Mouse (Mus musculus) stomach, embryonic 15.5 days (tissue): ENCODE measurements around the gene 2900026A02Rik. TPM values are rescaled to one million over a fixed set of nuclear protein-coding genes. Genes with fewer than 3 reads are reported as not detected.

Source experiments
- ATAC-seq: fragments of 200-750 bp; cut with Nextera tagmentation; 2 replicates; pipeline ENCODE4 v1.8.0; 2017; ENCODE audit warnings: low read depth, moderate number of reproducible peaks, moderate TSS enrichment; ENCODE audit not compliant: insufficient read depth, low FRiP score
- H3K27ac ChIP-seq: fragments of 300-500 bp; sonication (generic); 2 replicates; pipeline ENCODE4 v1.5.1; 2015; ENCODE audit warnings: mild to moderate bottlenecking, inconsistent platforms
- H3K27me3 ChIP-seq: fragments of 300-500 bp; sonication (generic); replicated peaks from 2 replicates; pipeline ENCODE4 v1.6.1; 2015; ENCODE audit warnings: inconsistent platforms
- H3K36me3 ChIP-seq: fragments of 300-500 bp; sonication (generic); 2 replicates; pipeline ENCODE4 v1.6.1; 2015; ENCODE audit warnings: inconsistent platforms
- H3K4me1 ChIP-seq: fragments of 300-500 bp; sonication (generic); 2 replicates; pipeline ENCODE4 v1.6.1; 2015; ENCODE audit warnings: inconsistent platforms
- H3K4me2 ChIP-seq: fragments of 300-500 bp; sonication (generic); 2 replicates; pipeline ENCODE4 v1.6.1; 2015; ENCODE audit warnings: mild to moderate bottlenecking, inconsistent platforms
- H3K4me3 ChIP-seq: fragments of 300-500 bp; sonication (generic); replicated peaks from 2 replicates; pipeline ENCODE4 v1.5.1; 2015; ENCODE audit warnings: inconsistent platforms
- H3K9ac ChIP-seq: fragments of 300-500 bp; sonication (generic); 2 replicates; pipeline ENCODE4 v1.6.1; 2015; ENCODE audit warnings: inconsistent platforms
- H3K9me3 ChIP-seq: fragments of 300-500 bp; sonication (generic); 2 replicates; pipeline ENCODE4 v1.6.1; 2016; ENCODE audit warnings: inconsistent platforms
- WGBS: fragments of 180-500 bp; shearing (Covaris S2); methylation state at CpG from one replicate; pipeline ENCODE4 v1.1.7; 2015; 5-methylcytosine and 5-hydroxymethylcytosine counted together
- polyA plus RNA-seq: library from polyadenylated mRNA; unstranded; fragments of >200 nt; fragmentation: Nextera tagmentation; extraction: Ambion mirVana; gene quantifications from 2 replicates; pipeline ENCODE4 v1.2.1, GENCODE M21; 2015

2900026A02Rik gene
- polyA plus RNA-seq, 1 experiment from 2014 or later, result 12.6 TPM

- H3K9me3 ChIP-seq, result no peaks in the 10 kb centered on the region
- no peak overlapping the region for H3K4me3 ChIP-seq
- ATAC-seq, result no peak
- 82% methylated on average over 13 of the region's 13 CpGs for WGBS
- H3K4me2 ChIP-seq, result 0 out of 2 replicates have a peak overlapping the region, but pooled peaks have one; percentile 5
- H3K4me1 ChIP-seq, result peaks cover 50% of the 10 kb centered on the region
- no peaks in the 10 kb centered on the region for H3K36me3 ChIP-seq
- no peak overlapping the region for H3K9ac ChIP-seq
- no peaks in the 10 kb centered on the region for H3K27me3 ChIP-seq
- peak overlapping the region; percentile 89 for H3K27ac ChIP-seq
These were observed 11.1 kb downstream of the 2900026A02Rik start for GRCm38 (mm10) chr5:113209898-113210297.

DNA sequence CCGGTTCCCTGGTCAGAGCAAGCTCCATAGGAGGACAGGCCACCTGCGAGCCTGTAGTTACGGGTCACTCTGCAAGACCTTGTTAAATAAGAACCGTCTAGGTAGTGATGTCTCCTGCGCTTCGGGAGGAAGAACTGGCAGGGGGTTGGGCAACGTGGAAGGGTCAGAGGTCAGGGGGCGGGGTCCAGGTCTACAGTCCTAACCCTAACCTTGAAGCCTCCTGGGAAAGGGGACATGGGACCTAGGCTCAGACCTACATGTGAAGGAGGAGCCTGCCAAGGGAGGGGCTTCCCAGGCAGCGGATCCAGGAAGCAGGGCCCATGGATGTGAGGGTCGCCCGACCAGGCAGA lies 11.7 kb downstream of the 2900026A02Rik start:
- Histone ChIP-seq H3K36me3 (no peaks in the 10 kb centered on the region), H3K4me1 (peaks cover 48% of the 10 kb centered on the region), H3K27me3 (no peaks in the 10 kb centered on the region), H3K27ac (peak overlapping the region; percentile 89), H3K4me3 (no peak overlapping the region), H3K4me2 (peak overlapping the region; percentile 5; the same call in 1 of the 2 replicates), H3K9ac (no peak overlapping the region), H3K9me3 (no peaks in the 10 kb centered on the region)
- ATAC-seq, result no peak
- 35% methylated on average over 11 of the region's 11 CpGs for WGBS

DNA sequence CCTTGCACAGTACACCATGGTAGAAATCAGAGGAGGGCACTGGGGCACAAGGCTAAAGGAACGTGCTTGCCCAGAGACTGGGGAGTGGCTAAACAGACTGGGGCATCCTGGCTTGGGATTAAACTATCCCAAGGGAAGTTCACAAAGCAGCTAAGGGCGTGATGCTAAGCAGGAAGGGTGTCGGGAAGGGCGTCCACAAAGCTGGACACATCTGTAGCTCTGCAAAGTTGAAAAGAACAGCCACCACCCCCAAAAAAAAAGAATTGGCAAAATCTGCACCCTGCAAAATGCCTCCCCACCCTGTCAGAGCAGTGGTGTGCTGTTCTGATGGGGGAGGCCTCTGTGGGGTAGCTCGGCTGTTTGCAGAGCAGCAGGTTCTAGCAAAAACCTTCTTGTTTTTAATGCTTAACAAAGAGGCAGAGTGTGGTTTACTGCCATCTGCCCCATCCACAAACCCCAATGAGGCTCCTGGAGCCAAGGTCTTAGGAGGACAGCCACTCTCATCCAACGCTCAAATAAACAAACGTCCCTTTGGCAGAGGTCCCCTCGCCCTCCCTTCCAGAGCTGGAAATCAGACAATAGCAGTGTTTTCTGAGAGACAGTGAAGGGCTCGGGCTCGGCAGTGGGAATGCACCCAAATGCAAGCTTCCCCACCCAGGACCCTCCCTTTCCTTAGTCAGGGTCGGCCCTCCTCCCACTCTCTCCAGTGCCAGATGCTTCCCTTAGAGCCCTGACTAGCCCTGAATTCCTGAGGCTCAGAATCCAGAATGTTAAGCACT lies 12.2 kb downstream of the 2900026A02Rik start:
- 30% methylated on average over 11 of the region's 11 CpGs for WGBS
- Histone ChIP-seq H3K9me3 (no peaks in the 10 kb centered on the region), H3K36me3 (no peaks in the 10 kb centered on the region), H3K4me1 (peaks cover 46% of the 10 kb centered on the region), H3K27me3 (no peaks in the 10 kb centered on the region), H3K4me3 (no peak overlapping the region), H3K9ac (no peak overlapping the region), H3K27ac (peak overlapping the region; percentile 89), H3K4me2 (peak overlapping the region; percentile 5; the same call in 1 of the 2 replicates)
- peak; percentile 23; the same call in 1 of the 2 replicates for ATAC-seq

- Histone ChIP-seq H3K9ac (no peak overlapping the region), H3K27ac (peak overlapping the region; percentile 89), H3K36me3 (no peaks in the 10 kb centered on the region), H3K4me2 (no peak overlapping the region), H3K9me3 (no peaks in the 10 kb centered on the region), H3K4me1 (peaks cover 42% of the 10 kb centered on the region), H3K4me3 (no peak overlapping the region), H3K27me3 (no peaks in the 10 kb centered on the region)
- peak; percentile 8; the same call in 1 of the 2 replicates for ATAC-seq
- 38% methylated on average over 4 of the region's 4 CpGs for WGBS
These were observed 13.0 kb downstream of the 2900026A02Rik start for GRCm38 (mm10) chr5:113208048-113208447.

DNA sequence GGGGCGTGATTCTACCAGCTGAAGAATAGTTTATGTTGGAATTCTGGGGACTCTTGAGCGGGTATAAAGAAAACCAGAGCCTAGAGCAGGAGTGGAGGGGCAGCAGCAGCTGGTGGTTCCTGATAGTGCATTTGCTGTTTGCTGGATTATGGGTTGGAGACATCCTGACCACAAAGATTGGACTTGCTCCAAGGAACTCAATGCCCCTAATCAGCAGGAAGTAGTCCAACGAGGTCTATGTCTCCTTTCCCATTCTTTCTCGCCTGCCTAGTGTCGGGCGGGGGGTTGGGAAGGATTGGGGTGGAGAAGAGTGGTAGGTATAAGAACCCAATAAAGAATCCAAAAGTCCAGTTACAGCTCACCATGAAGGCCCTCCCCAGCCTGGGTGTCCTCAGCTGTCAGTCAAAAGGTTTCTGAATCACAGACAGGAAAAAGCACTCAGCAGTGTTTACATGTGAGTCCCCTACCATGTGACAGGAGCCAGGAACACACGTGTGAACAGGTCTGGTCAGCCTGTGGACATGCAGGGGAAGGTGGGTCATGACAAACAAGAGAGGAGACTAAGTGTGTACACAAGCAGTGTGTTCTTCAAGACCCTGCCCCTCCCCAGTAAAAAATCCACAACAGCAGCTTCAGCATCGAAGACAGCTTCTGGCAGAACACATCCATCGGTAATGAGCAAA lies 14.2 kb downstream of the 2900026A02Rik start:
- Histone ChIP-seq H3K4me2 (no peak overlapping the region), H3K9ac (no peak overlapping the region), H3K9me3 (no peaks in the 10 kb centered on the region), H3K27me3 (no peaks in the 10 kb centered on the region), H3K4me1 (peaks cover 42% of the 10 kb centered on the region), H3K4me3 (no peak overlapping the region), H3K27ac (peak overlapping the region; percentile 89; the same call in 1 of the 2 replicates), H3K36me3 (no peaks in the 10 kb centered on the region)
- no peak for ATAC-seq
- 39% methylated on average over 9 of the region's 9 CpGs for WGBS

DNA sequence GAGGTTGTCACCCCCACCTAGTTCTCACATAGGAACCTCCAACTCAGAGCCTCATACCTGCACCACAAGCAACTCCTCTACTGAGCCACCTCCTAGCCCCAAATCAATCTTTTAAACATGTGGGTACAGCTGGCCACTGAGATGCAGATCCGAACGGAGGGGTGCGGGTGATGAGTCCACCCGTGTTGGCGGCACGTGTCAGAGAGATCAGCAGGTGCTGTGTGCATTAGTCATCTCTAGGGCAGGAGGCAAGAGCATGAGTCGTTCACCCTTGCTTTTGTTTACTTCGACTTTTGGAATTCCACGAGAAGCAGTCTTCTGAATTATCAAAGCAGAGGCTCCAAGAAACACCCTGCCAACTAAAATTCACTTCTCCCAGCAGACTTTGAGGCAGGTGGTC lies 16.8 kb downstream of the 2900026A02Rik start:
- H3K4me2 ChIP-seq, result no peak overlapping the region
- no peaks in the 10 kb centered on the region for H3K9me3 ChIP-seq
- H3K27me3 ChIP-seq, result no peaks in the 10 kb centered on the region
- ATAC-seq, result no peak
- 72% methylated on average over 9 of the region's 9 CpGs for WGBS
- H3K27ac ChIP-seq, result no peak overlapping the region
- no peaks in the 10 kb centered on the region for H3K36me3 ChIP-seq
- no peak overlapping the region for H3K4me3 ChIP-seq
- peaks cover 29% of the 10 kb centered on the region for H3K4me1 ChIP-seq
- H3K9ac ChIP-seq, result no peak overlapping the region

- 82% methylated on average over 10 of the region's 10 CpGs for WGBS
- Histone ChIP-seq H3K36me3 (no peaks in the 10 kb centered on the region), H3K4me2 (no peak overlapping the region), H3K4me1 (0 out of 2 replicates have a peak, but pooled peaks cover 7% of the 10 kb centered on the region), H3K4me3 (no peak overlapping the region), H3K27me3 (no peaks in the 10 kb centered on the region), H3K9me3 (no peaks in the 10 kb centered on the region), H3K27ac (0 out of 2 replicates have a peak overlapping the region, but pooled peaks have one; percentile 46), H3K9ac (no peak overlapping the region)
- no peak for ATAC-seq
These were observed 21.3 kb downstream of the 2900026A02Rik start for GRCm38 (mm10) chr5:113199772-113200134.

DNA sequence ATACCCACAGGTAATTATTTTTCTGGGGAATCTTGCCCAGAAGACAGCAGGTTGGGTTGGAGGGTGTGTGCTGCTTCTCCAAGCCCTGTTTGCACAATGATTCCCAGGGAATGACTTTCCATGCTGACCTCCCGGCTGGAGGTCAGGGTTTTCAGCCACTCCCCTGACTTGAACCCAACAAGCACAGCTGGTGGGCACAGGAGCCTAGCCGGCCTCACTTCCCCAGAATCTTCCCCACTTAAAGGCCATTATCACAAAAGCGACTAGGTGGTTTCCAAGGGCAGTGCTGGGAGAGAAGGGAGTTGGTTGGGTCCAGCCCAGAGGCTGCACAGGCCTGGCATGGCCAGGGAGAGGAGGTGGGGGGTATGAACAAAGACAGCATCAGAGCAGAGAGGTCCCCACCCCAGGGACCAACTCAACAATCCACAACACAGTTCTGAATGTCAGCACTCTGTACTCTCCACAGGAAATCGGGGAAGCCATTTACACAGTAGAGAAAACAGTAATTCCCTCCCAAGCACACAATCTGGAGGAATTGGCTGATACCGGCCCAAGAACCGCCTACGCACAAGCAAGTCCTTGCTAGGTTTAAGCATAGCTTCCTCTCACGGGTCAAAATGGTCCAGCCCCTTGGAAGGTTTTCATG lies 21.8 kb downstream of the 2900026A02Rik start:
- 0 out of 2 replicates have a peak, but pooled peaks cover 7% of the 10 kb centered on the region for H3K4me1 ChIP-seq
- peak overlapping the region; percentile 46; the same call in 1 of the 2 replicates for H3K27ac ChIP-seq
- no peaks in the 10 kb centered on the region for H3K9me3 ChIP-seq
- no peak overlapping the region for H3K4me3 ChIP-seq
- 47% methylated on average over 8 of the region's 8 CpGs for WGBS
- no peak for ATAC-seq
- no peaks in the 10 kb centered on the region for H3K36me3 ChIP-seq
- no peak overlapping the region for H3K4me2 ChIP-seq
- H3K27me3 ChIP-seq, result no peaks in the 10 kb centered on the region
- no peak overlapping the region for H3K9ac ChIP-seq

DNA sequence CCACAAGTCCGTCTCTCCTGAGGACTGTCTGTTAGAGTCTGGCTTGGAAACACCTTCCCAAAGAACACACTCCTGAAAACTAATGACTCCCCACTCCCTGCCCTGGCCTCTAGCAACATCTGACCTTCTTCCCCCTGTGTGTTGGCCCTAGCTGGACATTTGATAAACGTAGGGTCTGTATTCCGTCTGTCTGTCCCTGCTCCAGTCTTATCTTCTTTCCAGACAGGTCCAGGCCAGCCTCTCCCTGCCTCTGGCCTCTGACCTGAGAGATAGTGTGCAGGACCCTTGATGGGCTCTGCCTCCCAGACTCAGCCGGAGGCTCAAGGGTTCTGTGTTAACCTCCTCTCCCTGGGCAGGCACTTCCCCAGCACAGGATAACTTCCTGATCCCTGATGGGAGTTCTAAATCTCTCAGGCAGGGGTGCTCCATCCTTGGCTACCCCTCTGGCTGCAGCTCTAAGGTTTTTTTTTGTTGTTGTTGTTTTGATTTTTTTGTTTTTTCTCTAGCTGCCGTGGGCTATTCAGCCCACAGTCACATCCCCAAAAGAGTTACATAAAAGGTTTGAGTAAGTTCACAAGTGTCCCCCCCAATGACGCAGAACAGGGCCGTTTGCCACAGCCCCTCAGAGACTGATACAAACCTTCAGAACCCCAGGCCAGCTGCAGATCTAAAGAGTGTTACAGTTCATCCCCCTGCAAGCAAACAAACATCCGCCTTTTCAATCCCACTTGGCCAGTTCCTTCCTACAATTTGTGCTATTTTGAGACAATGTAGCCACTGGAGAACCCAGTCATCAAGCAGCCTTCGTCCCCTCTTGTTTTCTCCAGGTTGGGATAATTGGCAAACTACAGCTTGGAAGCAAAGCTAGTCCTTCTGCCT lies 23.9 kb downstream of the 2900026A02Rik start:
- WGBS, result 41% methylated on average over 9 of the region's 9 CpGs
- H3K27ac ChIP-seq, result peak overlapping the region; percentile 36; the same call in 1 of the 2 replicates
- no peaks in the 10 kb centered on the region for H3K9me3 ChIP-seq

DNA sequence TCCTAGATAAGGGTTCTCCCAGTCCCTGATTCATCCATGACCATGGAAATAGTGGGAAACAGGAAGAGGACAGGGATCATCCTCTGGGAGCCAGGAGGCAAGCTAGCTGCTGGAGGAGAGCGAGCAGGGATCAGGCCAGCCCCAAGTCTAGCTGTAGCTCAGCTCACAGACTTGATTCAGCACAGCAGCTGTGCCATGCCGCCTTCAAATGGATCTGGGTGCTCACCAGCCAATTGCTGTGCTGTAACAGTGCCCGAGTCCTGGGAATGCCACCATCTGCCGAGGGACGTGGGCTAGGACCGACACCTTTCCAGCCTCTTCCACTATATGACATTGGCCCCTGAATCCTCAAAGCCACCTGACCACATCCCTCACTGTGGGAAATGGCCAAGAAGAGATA lies 25.1 kb downstream of the 2900026A02Rik start:
- no peak for ATAC-seq
- H3K27ac ChIP-seq, result no peak overlapping the region

More for the DNA sequence above, 23.9 kb downstream of the 2900026A02Rik start:
- Histone ChIP-seq H3K9ac (no peak overlapping the region), H3K4me2 (no peak overlapping the region), H3K4me1 (0 out of 2 replicates have a peak, but pooled peaks cover 7% of the 10 kb centered on the region), H3K4me3 (no peak overlapping the region), H3K36me3 (no peaks in the 10 kb centered on the region), H3K27me3 (no peaks in the 10 kb centered on the region)
- ATAC-seq, result no peak

GRCm38 (mm10) chr5:113195451-113195850 lies 25.6 kb downstream of the 2900026A02Rik start:
- H3K36me3 ChIP-seq, result no peaks in the 10 kb centered on the region
- H3K4me1 ChIP-seq, result 0 out of 2 replicates have a peak, but pooled peaks cover 7% of the 10 kb centered on the region
- H3K27me3 ChIP-seq, result no peaks in the 10 kb centered on the region
- ATAC-seq, result no peak
- 75% methylated on average over 12 of the region's 12 CpGs for WGBS
- H3K9ac ChIP-seq, result no peak overlapping the region
- H3K4me2 ChIP-seq, result no peak overlapping the region
- no peak overlapping the region for H3K27ac ChIP-seq
- no peak overlapping the region for H3K4me3 ChIP-seq
- no peaks in the 10 kb centered on the region for H3K9me3 ChIP-seq

More for the DNA sequence above, 25.1 kb downstream of the 2900026A02Rik start:
- no peak overlapping the region for H3K4me3 ChIP-seq
- H3K9me3 ChIP-seq, result no peaks in the 10 kb centered on the region
- H3K4me1 ChIP-seq, result 0 out of 2 replicates have a peak, but pooled peaks cover 7% of the 10 kb centered on the region
- WGBS, result 84% methylated on average over 6 of the region's 6 CpGs
- no peaks in the 10 kb centered on the region for H3K36me3 ChIP-seq
- H3K9ac ChIP-seq, result no peak overlapping the region
- H3K4me2 ChIP-seq, result no peak overlapping the region
- no peaks in the 10 kb centered on the region for H3K27me3 ChIP-seq
